Mouse (Mus musculus): ENCODE data around the gene Nanos2.

The Nanos2 gene

DNA sequence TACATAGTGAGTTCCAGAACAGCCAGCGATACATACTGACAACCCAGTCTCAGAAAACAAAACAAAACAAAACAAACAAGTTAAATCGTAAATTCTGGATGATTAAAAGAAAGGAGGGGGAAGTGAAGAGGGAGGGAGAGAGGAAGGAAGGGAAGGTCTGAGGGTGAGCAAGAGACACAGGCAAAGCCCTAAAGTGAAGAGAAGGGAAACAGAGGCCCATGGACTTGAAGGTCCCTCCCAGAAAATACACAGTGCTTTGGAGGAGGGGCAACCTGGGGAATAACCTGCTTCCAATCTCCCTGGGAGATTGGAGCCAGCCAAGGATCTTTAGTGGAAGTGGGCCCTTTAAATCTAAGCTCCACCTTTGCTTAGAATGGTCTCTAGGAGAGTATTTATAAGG lies at the start of gene Nanos2:
Gene Nanos2 (plus strand): TSS at position 301 of the 400 bp plus-strand sequence.
- no peak for DNase-seq (ENCODE audit: low spot score)

DNA sequence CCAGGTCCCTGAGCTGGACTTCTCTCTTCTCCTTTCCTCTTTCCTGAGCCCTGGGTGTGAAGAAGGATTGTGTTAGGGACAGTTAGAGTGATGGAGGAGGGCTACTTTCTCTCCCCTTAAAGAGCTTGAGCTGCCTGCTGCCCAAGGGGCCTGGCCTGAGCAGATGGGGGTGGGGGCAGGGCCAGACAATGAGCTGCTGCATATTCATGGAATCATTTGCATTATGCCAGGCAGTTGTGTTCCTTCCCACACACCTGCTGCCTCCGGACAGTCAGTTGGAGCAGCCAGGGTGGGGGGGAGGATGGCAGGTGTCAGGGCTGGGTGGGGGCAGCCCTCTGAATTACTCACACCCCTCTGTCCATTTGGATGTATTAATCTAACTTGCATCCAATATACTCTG lies 44.8 kb upstream of the Nanos2 start:
- no peak for DNase-seq (ENCODE audit: low spot score)

GRCm38 (mm10) chr7:18942815-18943214 lies 44.4 kb upstream of the Nanos2 start:
- DNase-seq (ENCODE audit: low spot score): no peak

GRCm38 (mm10) chr7:18948151-18948550 lies 39.0 kb upstream of the Nanos2 start:
- DNase-seq (ENCODE audit: low spot score): no peak

- DNase-seq (ENCODE audit: low spot score): no peak
These were observed 37.2 kb upstream of the Nanos2 start for GRCm38 (mm10) chr7:18949781-18950522.

- DNase-seq (ENCODE audit: low spot score): no peak
These were observed 36.5 kb upstream of the Nanos2 start for GRCm38 (mm10) chr7:18950523-18951315.

- DNase-seq (ENCODE audit: low spot score): no peak
These were observed 35.8 kb upstream of the Nanos2 start for GRCm38 (mm10) chr7:18951397-18951796.

GRCm38 (mm10) chr7:18957569-18958383 lies 29.4 kb upstream of the Nanos2 start:
- peak; percentile 60 for DNase-seq (ENCODE audit: low spot score)

GRCm38 (mm10) chr7:18958384-18958766 lies 28.8 kb upstream of the Nanos2 start:
- DNase-seq (ENCODE audit: low spot score): peak; percentile 4

DNA sequence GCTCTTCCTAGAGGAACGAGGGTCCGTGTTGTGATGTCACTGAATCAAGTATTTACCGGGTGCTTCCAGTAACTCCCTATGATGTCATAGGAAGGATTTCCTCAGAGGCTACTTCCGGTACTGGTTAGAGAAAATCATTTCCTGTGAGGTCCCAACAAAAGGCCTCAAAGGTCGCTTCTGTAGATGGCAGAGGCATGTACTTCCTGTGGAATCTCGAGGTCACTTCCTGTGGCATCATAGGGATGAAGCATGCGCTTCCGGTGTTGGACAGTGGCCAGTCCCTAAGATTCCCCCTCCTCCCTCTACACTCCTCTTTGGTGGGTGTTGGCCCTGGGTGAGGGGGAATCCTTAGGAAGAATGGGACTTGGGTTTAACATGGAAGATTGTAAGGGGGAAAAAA lies 27.8 kb upstream of the Nanos2 start:
- no peak for DNase-seq (ENCODE audit: low spot score)

DNA sequence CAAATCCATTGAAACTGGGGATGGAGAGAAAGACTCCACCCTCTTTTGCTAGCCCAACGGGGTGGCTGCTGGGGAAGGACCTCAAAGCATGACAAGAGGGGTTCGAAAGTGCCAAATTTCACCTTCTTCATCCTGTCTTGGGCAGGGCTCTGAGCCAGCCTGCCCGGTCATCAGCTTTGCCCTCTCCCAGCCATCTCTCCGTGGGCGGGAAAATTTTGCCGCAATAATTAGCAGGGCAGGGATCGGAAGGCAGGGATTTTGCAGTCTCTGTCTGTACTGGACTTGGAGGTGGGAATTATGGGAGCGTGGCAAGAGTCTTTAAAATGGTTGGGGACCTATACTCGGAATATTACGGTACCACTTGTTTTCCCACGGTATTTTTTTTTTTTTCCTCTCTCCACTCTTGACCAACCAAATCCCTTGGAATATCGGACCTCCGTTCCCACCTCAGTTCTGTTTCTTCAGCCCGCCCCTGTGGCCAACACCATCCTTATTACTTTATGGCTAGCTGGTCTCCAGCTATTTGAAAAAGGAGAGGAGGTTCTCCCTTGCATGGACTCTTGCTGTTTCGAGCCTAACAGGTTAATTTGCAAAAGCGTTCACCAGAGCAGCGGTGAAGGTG lies 24.9 kb upstream of the Nanos2 start:
- DNase-seq (ENCODE audit: low spot score): no peak

DNA sequence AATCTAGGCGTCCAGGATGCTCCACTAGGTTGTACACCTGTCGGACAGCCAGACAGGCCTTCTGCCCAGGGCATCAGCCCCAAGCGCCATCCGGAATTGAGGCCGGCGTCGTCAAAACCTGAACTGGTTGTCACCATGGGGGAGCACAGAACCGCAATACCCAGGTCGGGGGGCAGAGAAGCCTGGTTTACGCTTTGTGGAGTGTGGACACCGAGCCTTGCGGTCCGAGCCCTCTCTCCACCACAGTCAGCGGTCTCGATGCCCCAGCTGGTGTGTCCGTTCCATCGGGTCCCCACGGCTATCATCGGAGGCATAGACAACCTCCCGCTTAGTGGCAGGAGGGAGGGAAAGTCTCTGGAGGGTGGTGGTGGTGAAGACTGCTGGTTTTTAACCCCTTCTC lies 24.4 kb upstream of the Nanos2 start:
- no peak for DNase-seq (ENCODE audit: low spot score)

GRCm38 (mm10) chr7:18963294-18963843 lies 23.8 kb upstream of the Nanos2 start:
- no peak for DNase-seq (ENCODE audit: low spot score)

DNA sequence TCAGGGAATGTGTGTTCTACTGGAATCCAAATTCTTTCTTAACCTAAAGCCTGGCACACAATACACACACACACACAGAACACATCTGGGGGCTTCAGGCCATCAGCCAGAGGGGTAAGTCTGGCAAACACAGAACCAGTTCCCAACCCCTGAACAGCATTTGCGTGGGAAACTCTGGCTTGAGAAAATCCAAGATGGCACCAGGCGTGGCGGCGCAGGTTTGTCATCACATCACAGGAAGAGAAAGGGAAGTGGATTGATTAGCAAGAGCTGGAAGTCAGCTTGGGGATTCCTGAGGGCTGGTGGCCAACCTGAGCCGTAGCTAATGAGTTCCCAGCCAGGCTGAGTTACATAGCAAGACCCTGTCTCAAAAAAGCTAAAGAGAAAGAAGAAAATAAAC lies 21.9 kb upstream of the Nanos2 start:
- DNase-seq (ENCODE audit: low spot score): no peak

DNA sequence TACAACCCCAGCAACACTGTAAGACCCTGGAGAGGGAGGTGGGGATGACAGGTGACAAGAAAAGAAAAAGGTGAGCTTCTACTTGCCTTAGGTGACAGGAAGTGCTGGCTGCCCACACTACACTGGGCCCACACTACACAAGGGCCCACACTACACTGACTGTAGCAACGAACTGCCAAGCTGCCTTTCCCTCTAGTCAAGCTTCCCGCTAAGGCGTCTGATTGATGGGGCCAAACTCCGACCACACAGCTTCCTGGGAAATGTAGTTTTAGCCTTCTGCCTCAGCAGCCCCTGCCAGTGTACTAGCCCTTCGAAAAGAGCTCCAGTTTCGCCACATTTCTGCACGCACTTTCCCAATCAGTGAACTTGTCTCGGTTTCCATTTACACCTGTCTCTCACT lies 19.6 kb upstream of the Nanos2 start:
- DNase-seq (ENCODE audit: low spot score): no peak

- DNase-seq (ENCODE audit: low spot score): no peak
These were observed 16.2 kb upstream of the Nanos2 start for GRCm38 (mm10) chr7:18970956-18971355.

GRCm38 (mm10) chr7:18978381-18978780 lies 8.8 kb upstream of the Nanos2 start:
- no peak for DNase-seq (ENCODE audit: low spot score)

DNA sequence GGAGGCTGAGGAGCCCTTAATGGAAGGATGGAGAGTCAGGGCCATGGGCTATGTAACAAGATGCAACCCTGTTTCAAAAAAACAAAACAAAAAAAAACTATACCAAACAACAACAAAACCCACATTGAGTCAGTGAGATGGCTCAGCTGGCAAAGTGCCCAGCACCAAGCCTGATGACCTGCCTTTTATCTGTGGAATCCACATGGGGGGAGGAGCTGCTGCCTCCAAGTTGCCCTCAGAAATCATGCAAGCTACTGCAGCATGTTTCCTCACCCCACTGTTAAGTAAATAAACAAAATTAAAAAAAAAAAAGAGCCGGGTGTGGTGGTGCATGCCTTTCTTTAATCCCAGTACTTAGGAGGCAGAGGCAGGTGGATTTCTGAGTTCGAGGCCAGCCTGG lies 697 bp upstream of the Nanos2 start:
- no peak for DNase-seq (ENCODE audit: low spot score)

DNA sequence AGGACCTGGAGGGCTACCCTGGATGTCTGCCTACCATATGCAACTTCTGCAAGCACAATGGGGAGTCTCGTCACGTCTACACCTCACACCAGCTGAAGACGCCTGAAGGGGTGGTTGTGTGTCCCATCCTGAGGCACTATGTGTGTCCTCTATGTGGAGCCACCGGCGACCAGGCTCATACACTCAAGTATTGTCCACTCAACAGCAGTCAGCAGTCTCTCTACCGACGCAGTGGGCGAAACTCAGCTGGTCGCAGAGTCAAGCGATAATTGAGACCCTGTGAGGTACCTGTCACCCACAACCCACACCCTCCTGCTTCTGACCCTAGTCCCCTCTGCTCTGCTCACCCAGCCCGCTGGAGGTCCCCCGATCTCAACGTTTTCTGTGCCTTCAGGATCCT lies 547 bp downstream of the Nanos2 start:
- no peak for DNase-seq (ENCODE audit: low spot score)

- DNase-seq (ENCODE audit: low spot score): no peak
These were observed 1.6 kb downstream of the Nanos2 start for GRCm38 (mm10) chr7:18988780-18989179.

GRCm38 (mm10) chr7:18989995-18990394 lies 2.8 kb downstream of the Nanos2 start:
- no peak for DNase-seq (ENCODE audit: low spot score)

All from ovary, adult 18-20 months (tissue).